Mouse (Mus musculus) liver, postnatal 0 days (tissue): Measurements from ENCODE around the gene Tfpi.

ENCODE experiments used
- CTCF ChIP-seq: sonication (generic); IDR thresholded peaks from 2 replicates; pipeline ENCODE4 v1.5.1; 2016; ENCODE audit warnings: antibody characterized with exemption, low read depth
- EP300 ChIP-seq: IDR thresholded peaks from 2 replicates; pipeline ENCODE4 v1.6.1; 2016; ENCODE audit warnings: antibody characterized with exemption, low read depth, mild to moderate bottlenecking

- no peak for TF ChIP-seq CTCF
- TF ChIP-seq EP300: no peak
Observed at GRCm38 (mm10) chr2:84467391-84467790, 9.2 kb downstream of the Tfpi start.
